Mouse (Mus musculus) adipocyte (in vitro differentiated cells): ENCODE data around the gene Plxnd1.

Experiments
- DNase-seq: peaks from one replicate; pipeline ENCODE4 v3.0.0-alpha.2; 2016; ENCODE audit warnings: low spot score

The Plxnd1 gene

GRCm38 (mm10) chr6:115957681-115958080, 37.1 kb downstream of the Plxnd1 start:
- no peak for DNase-seq

- DNase-seq, result peak; percentile 68
Observed at GRCm38 (mm10) chr6:115956922-115957601, 37.7 kb downstream of the Plxnd1 start.

GRCm38 (mm10) chr6:115956418-115956921, 38.3 kb downstream of the Plxnd1 start:
- DNase-seq, result no peak

DNA sequence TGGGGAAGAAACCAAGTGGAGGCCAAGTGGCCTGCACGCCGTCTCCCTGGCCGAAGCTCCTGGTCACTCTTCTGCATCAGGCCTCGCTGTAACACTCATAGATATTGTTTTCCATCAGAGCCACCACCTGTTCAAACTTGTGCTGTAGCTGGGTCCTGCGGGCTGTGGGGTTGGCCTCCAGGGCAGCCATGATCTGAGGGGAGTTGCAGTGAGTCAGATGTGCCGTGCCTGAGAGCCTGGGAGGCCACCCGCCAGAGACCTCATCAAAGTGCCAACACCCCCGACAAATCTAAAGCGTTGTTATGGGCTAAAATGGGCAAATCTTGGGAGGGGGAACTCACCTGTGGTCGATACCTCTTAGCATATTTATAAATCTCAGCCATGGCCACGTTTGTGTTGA, 39.1 kb downstream of the Plxnd1 start:
- no peak for DNase-seq

DNA sequence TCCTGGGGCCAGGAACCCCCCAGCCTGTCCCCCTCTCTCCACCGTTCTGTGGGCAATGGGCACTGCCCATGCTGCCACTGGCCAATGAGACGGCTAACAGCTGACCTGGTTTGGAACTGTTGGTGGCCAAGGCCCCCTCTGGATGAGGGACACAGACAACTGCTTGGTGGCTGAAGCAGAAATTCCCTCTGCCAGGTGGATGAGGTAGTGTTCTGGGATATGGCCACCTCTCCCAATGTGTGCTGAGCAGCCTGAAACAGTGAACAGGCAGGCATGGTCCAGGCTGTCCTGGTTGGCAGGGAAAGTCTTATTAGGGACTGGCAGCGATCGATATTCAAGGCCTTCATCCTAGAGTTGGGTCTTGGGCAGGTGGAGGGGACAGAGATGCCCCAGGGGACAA, 39.6 kb downstream of the Plxnd1 start:
- DNase-seq, result no peak

- no peak for DNase-seq
Observed at GRCm38 (mm10) chr6:115954506-115955074, 40.2 kb downstream of the Plxnd1 start.

GRCm38 (mm10) chr6:115946389-115946788, 48.4 kb downstream of the Plxnd1 start:
- peak; percentile 82 for DNase-seq

DNA sequence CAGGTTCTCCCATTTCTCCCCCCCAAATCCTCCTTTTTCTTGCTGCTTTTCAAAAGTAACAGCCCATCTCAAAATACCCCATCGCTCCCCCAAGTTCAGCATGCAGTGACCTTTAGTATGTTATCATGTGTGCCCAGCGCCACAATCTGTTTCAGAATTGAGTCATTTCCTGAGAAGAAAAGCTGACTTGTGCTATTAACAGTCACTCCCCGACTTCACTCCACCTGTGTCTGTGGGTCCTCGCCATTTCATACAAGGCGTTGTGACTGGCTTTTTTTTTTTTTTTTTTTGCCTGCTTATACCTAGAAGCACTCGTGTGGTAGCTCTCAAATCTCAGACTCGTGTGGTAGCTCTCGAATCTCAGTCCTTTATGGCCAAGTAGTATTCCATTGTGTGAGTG, 49.2 kb downstream of the Plxnd1 start:
- DNase-seq, result no peak

DNA sequence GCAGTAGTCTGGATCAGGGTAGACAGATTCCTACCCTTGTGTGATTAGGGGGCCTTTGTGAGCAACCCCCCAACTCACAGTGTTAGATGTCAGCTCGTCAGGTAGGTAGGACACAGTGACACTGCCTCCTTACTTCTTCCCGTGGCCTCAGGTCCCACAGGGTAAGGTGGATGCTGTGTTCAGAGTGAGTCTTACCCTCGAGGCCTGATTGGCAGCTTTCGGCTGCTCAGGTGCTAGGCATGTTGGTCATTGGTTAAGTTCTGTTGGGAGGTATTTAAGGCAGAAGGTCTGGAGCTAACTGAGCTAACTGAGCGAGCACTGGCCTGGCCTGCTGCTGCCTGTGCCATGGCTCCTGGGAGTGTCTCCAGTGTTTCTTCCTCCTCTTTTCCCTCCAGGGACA, 50.2 kb downstream of the Plxnd1 start, which contains the start of gene H1foo:
Gene H1foo (plus strand): TSS at position 301 of the 400 bp plus-strand sequence.
- DNase-seq, result no peak

DNA sequence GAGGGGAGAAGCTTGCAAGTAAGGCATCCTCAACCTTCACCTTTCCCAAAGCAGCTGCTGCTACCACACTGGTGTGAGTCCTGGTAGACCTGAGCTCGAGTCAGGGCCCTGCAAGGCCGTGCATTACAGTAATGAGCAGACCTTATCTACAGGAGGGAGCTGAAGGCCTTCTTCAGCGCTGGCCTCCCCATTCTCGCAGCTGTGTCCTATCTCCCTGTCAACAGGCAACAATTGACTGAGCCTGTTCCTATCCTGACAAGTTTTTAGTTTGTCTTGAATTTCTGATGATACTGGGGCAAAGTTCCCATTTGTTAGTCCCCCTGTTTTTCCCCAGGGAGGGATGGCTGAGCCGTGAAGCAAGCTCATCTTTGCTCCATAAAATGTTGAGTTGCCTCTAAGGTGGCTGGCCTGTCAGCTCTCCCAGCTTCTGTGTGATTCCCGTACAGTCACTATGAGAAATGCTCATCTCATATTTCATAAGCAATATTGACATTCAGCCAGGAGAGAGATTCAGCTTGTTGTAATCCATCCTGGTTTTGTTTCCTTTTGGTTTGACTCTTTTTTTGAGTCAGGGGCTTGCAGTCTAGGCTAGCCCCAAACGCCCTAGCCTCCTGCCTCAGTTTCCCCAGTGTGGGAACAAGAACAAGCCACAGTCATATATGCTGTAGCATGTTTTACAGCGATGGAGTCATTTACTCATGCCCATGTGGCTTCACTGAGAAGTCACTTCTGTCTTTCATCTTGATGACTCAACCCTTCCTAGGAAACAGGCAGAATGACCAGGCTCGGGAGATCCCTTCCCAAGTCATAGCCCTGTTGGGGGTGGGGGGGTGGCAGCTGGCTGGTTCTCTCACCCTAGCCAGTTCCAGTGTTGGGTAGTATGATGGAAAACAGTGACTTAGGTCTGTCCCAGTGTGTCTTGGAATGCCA, 51.0 kb downstream of the Plxnd1 start:
- DNase-seq, result peak; percentile 96

- no peak for DNase-seq
Observed at GRCm38 (mm10) chr6:115941128-115941527, 53.7 kb downstream of the Plxnd1 start.

DNA sequence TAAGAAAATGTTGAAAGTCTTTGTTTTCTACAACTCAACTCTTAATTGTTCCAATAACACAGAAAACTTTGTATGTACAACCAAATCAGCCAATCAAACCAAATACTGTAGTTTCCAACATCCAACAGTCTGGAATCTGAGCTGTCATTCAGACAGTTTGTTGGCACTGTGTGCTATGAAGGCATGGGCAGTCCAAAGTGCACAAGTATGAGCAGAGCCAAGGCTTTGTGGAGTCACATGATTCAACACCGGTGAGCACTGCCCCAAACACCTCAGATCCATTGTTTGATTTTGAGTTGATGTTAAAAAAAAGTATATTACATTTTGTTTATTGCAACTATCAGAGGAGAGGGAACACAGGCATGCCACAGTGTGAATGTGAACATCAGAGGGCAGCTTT, 54.2 kb downstream of the Plxnd1 start:
- DNase-seq, result peak; percentile 78

GRCm38 (mm10) chr6:115938798-115939197, 56.0 kb downstream of the Plxnd1 start:
- no peak for DNase-seq

- DNase-seq, result no peak
Observed at GRCm38 (mm10) chr6:115938011-115938410, 56.8 kb downstream of the Plxnd1 start.

DNA sequence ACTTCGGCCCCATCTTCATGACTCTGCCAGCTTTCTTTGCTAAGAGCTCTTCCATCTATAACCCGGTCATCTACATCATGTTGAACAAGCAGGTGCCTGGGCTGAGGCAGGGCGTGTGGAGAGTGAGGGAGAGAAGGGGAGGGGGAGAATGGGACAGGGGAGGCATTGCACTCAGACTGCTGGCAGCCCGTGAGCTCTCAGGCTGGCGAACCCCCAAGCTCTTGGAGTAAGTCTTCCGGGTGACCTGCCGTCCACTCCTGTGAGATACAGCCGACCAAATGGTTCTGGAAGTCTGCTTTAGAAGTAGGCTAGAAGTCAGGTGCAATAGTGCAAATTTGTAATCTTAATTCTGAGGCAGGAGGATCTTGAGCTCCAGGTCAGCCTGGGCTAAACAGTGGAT, 59.3 kb downstream of the Plxnd1 start:
- no peak for DNase-seq

GRCm38 (mm10) chr6:115932391-115932790, 62.4 kb downstream of the Plxnd1 start:
- no peak for DNase-seq

- DNase-seq, result no peak
Observed at GRCm38 (mm10) chr6:115931639-115932038, 63.2 kb downstream of the Plxnd1 start, which contains the start of gene Rho. Gene Rho, plus strand, starts transcription at chr6:115931748.

- no peak for DNase-seq
Observed at GRCm38 (mm10) chr6:115930018-115930417, 64.8 kb downstream of the Plxnd1 start.

DNA sequence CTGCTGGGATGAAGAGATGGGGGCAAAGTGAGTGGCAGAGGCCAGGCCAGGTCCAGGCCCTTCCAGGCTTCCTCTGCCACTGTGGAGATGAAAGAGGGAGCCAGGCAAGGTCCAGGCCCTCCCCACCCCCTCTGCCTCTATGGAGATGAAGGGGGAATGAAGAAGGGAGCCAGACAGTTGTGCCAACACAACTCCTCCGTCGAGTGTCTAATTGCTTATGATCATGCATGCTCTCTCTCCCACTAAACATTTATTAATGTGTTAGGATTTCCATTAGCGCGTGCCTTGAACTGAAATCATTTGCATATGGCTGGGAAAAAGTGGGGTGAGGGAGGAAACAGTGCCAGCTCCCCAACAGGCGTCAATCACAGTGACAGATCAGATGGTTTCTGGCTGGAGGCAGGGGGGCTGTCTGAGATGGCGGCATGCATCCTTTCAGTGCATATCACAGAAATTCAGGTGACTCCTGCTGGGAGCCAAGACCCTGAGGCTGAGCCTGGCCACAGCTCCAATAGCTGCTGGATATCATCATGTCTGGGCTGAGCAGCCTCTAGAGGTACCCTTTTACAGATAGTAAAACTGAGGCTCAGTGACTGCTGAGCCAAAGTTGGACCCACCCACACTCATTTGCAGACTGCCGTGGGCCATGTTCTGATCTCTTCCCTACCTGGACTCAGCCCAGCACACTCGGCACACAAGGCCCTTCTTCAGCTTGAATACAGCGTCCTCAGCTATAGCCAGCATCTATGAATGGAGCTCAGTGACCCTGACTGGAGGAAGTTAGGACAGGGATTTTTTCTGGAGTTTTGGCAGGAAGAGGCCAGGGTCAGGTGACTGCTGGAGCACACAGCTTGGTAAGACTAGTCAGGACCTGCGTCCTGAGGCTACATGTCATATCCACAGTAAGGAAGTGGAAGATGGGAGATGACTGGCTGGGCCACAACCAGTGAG, 67.2 kb downstream of the Plxnd1 start:
- peak; percentile 24 for DNase-seq

GRCm38 (mm10) chr6:115926416-115926815, 68.4 kb downstream of the Plxnd1 start:
- DNase-seq, result no peak

DNA sequence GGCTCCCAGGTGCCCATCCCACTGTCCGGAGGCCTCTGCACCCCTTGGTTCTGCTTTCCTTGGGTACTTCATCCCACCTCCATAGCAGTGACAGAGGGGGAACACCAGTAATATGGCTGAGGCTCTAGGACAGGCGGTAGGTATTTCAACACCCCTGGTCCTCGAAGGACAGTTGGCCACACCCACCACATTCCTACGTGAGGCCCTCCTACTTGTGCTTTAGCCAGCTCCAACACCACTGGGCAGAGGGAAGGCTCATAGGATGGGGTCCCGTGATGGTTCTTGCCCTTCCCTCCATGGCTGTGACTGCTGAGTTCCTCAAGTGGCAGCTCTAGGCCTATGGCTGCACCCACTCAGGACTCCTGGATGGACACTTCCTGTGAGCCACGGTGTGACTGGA, 70.0 kb downstream of the Plxnd1 start:
- no peak for DNase-seq
